Mouse (Mus musculus) megakaryocyte, adult 5-6 weeks (primary cell): ENCODE measurements around the gene Celsr1. TPM values are rescaled to one million over a fixed set of nuclear protein-coding genes. Genes with fewer than 3 reads are reported as not detected.
A peak's percentile ranks its signal among the peaks of the same experiment; 100 is the strongest.
"Not testable (repeated sequence)": the region's sequence is repeated elsewhere in the genome, so short reads cannot be mapped to it uniquely, and the experiment has no call there.

ENCODE experiments used
- ATAC-seq: 2 replicates; pipeline ENCODE4 v1.8.0; 2016; ENCODE audit warnings: mild to moderate bottlenecking, inconsistent platforms; ENCODE audit not compliant: poor library complexity, severe bottlenecking
- total RNA-seq, 2 experiments: library from RNA; stranded (forward) in 1 of 2; stranded (reverse) in 1 of 2; fragments of 153-499, 151-499 nt in 1 of 2; fragments of 221-1000, 200-1000 nt in 1 of 2; gene quantifications; 2 replicates each; pipeline versions ENCODE4 v1.2.3 to v1.2.4; 2015 to 2017

Celsr1 gene
- total RNA-seq, 2 experiments from 2014 or later = 1.2 TPM

- peak; percentile 66 for ATAC-seq
These were observed 131.1 kb downstream of the Celsr1 start for GRCm38 (mm10) chr15:85902505-85902904.

- ATAC-seq = no peak
These were observed 132.8 kb downstream of the Celsr1 start for GRCm38 (mm10) chr15:85900801-85901200.

GRCm38 (mm10) chr15:85900318-85900717, 133.3 kb downstream of the Celsr1 start:
- no peak for ATAC-seq

- ATAC-seq = no peak
These were observed 134.2 kb downstream of the Celsr1 start for GRCm38 (mm10) chr15:85899396-85899795.

GRCm38 (mm10) chr15:85897113-85897512, 136.5 kb downstream of the Celsr1 start:
- no peak for ATAC-seq

- peak; percentile 77 for ATAC-seq
These were observed 137.3 kb downstream of the Celsr1 start for GRCm38 (mm10) chr15:85896284-85896683.

DNA sequence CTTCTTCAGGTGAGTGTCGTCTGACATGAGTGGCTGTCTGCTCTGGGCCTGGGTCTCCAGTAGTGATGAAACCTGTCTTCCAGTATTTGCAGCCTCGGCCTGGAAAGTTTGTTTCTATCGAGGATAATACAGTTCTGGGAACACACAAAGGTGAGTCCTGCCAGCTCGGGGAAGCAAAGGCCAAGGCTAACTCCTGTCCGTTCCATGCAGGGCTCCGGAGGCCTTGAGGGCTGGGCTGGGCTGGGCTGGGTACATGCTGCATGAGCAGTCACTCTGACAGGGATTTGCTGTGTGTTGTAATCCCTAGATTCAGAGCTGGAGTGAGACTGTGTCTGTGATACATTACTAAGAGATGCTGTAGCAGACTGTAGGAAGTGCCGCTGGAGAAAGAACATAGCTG, 139.7 kb downstream of the Celsr1 start:
- ATAC-seq = no peak

DNA sequence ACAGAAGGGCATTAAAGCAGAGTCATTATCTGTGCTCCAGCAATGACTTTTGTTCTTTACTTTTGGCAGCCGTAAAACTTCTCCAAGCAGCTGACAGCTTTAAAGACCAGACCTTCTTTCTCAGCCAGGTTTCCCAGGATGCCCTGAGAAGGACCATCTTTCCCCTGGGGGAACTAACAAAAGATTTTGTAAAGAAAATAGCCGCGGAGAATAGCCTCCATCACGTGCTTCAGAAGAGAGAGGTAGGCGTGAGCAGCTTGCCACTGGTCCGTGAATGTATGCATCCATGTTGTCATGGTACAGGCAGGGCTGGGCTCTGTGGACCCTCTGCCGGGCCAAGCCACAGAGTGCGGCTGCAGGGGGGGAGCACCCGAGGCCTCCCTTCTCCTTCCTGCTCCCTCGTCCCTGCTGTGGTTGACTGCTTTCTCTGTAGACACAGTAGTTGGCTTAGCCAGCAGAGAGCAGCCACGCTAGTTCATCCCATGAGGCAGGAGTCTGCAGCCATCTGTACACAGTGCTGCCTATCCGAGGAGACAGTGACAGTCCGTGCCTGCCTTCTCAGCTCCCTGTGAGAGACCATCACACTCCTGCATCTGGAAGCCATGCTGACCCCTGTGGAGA, 141.0 kb downstream of the Celsr1 start:
- no peak for ATAC-seq

GRCm38 (mm10) chr15:85891971-85892370, 141.6 kb downstream of the Celsr1 start:
- no peak for ATAC-seq

- no peak for ATAC-seq
These were observed 144.3 kb downstream of the Celsr1 start for GRCm38 (mm10) chr15:85889235-85889634.

DNA sequence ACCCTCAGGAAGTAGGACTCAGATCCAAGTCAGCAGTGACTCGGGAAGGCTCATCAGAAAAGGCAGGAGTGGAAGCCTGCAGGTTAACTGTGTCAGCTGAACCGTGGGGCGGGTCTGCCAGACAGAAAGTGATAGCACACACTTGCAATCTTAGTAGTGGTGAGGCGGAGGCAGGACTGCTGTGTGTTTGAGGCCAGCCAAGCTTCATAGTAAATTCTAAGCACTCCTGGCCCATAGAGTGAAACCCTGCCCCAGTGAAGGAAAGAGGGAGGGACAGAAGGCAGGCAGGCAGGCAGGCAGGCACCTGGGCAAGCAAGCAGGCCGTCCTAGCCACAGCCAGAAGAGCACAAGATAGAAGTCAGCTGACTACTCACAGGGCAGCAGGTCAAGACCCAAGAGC, 148.0 kb downstream of the Celsr1 start:
- no peak for ATAC-seq

DNA sequence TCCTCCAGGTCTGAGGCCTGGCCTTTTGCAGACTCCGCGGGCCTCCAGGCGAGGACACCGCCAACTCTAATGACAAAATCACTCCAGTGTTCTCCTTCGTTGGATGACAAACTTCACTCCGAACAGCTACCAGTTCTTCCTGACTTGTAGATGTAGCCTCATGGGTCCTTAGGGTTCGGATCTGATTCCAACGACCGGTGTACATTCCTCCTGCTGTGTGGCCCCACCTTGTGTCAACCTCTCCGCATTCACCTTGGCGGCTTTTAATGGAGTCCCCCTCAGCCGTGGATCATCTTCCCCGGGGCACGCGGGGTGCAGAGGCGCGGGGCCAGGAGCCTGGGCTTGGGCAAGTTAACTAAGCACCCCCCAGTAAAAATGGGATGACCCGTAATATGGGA, 154.1 kb downstream of the Celsr1 start:
- 0 out of 2 replicates have a peak, but pooled peaks have one; percentile 14 for ATAC-seq

- ATAC-seq = peak; percentile 94
These were observed 154.6 kb downstream of the Celsr1 start, which contains the start of gene Trmu for GRCm38 (mm10) chr15:85878848-85879497. TSS of gene Trmu (plus strand) at chr15:85879312.

- ATAC-seq = no peak
These were observed 156.2 kb downstream of the Celsr1 start for GRCm38 (mm10) chr15:85877336-85877735.

GRCm38 (mm10) chr15:85867696-85868095, 165.9 kb downstream of the Celsr1 start:
- ATAC-seq = peak; percentile 93

DNA sequence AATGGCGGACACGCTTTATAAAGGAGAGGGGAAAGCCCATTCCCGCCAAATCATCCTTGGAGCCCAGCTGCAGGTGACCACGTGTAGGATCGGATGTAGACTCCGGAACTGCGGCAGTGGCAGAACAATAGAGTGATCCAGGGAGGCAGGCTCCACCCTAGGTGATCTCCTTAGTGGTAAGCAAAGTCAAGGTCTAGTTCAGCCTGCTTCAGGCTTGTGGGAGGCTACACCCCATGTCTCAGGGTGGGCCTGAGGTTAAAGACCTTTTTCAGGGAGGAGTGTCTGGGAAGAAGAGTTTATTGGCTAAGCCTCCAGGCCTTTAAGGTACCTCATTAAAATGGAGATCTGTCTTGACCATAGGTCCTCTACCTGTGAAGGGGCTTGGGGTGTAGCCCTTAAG, 167.7 kb downstream of the Celsr1 start:
- ATAC-seq = not testable (repeated sequence)

DNA sequence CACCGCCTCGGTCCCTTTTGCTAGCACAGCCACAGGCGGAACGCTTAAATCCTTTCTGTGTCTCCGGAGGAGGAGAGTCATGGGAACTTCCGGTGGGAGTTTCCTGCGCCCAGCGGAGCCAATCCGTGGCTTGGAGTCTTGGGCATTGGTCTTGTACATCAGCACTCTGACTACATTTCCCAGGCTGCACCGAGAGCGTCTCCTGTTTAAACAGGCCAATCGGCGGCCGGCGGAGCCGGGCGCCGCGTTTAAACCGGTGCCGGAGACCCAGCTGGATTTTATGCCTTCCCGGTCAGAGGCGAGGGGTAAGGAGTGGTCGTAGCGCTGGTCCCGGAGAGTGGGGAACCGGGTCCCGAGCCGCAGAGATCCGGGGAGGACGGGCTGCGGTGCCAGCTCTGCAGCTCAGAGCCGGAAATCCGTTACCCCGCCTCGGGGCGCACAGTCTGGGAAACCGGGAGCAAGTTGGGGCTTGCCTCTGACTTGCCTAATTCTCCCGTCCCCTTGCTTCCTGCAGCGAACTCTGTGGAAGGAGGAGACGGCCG, 174.0 kb downstream of the Celsr1 start, which contains the start of gene Gtse1:
TSS of gene Gtse1 (plus strand) at position 256 of the 542 bp plus-strand sequence.
- peak; percentile 100 for ATAC-seq

- peak; percentile 46 for ATAC-seq
These were observed 174.5 kb downstream of the Celsr1 start for GRCm38 (mm10) chr15:85858980-85859489.

GRCm38 (mm10) chr15:85851656-85852392, 181.8 kb downstream of the Celsr1 start:
- no peak for ATAC-seq
